ENCODE assay signal across 8 mouse cellular contexts in genomic region chr9:58554056-58554907, GRCm38 (mm10). TPM values are rescaled to one million over a fixed set of nuclear protein-coding genes. Genes with fewer than 3 reads are reported as not detected.
DNase-seq lines count a peak whose midpoint lies in the region; ATAC-seq and TF ChIP-seq lines count a peak whose summit lies in the region.

No protein-coding gene starts in this region.

- no peak overlapping the region for H3K27ac ChIP-seq in kidney, adult 2 months (ENCODE audit: insufficient read depth, low read depth, low read length)
- H3K27ac ChIP-seq in ES-E14 (ENCODE audit: insufficient read depth, low read depth, low read length, poor library complexity, severe bottlenecking) = no peak overlapping the region
- peak overlapping the region; percentile 98 for H3K27ac ChIP-seq in embryonic facial prominence, embryonic 13.5 days
- peak overlapping the region; percentile 92 for H3K27ac ChIP-seq in intestine, embryonic 15.5 days
- H3K27ac ChIP-seq in neural tube, embryonic 12.5 days = peak overlapping the region; percentile 93

- no peak for TF ChIP-seq CTCF in kidney, adult 2 months (conservative IDR thresholded peaks at IDR 0.05; ENCODE audit: insufficient read depth, insufficient read length, low read depth, low read length)

- in situ Hi-C loops in ES-E14 (cut with MboI; ENCODE audit: low sequenced_read_pairs in 2 of 2, unreplicated experiment in 2 of 2) = no loop called here

- no peak for DNase-seq in kidney, adult 2 months
- DNase-seq in kidney, postnatal 4 days = no peak
- DNase-seq in ES-E14 (ENCODE audit: low read depth, low spot score) = no peak
- no peak for DNase-seq in ovary, postnatal 14 days (ENCODE audit: low spot score)
- DNase-seq in spleen, postnatal 4 days (ENCODE audit: low spot score in 2 of 2) = no peak

- peak overlapping the region; percentile 76 for H3K4me2 ChIP-seq in embryonic facial prominence, embryonic 13.5 days
- peak overlapping the region; percentile 89 for H3K4me2 ChIP-seq in intestine, embryonic 15.5 days (replicated peaks)
- H3K4me2 ChIP-seq in neural tube, embryonic 12.5 days (replicated peaks) = peak overlapping the region; percentile 86

- peak overlapping the region; percentile 53 for H3K4me3 ChIP-seq in kidney, adult 2 months (ENCODE audit: insufficient read depth, low read depth, low read length)
- H3K4me3 ChIP-seq in ES-E14 (ENCODE audit: insufficient read depth in 1 of 2, low read depth in 1 of 2, low read length in 2 of 2, poor library complexity in 1 of 2, severe bottlenecking in 1 of 2) = peak overlapping the region; percentile 76 to 86
- H3K4me3 ChIP-seq in embryonic facial prominence, embryonic 13.5 days = peak overlapping the region; percentile 87
- H3K4me3 ChIP-seq in intestine, embryonic 15.5 days (replicated peaks) = peak overlapping the region; percentile 91
- H3K4me3 ChIP-seq in neural tube, embryonic 12.5 days = peak overlapping the region; percentile 82

- ATAC-seq in embryonic facial prominence, embryonic 13.5 days (ENCODE audit: insufficient number of reproducible peaks, insufficient read depth, low FRiP score, low TSS enrichment, low read depth) = no peak
- ATAC-seq in intestine, embryonic 15.5 days = no peak
- ATAC-seq in neural tube, embryonic 12.5 days (ENCODE audit: low FRiP score, low read depth) = peak; percentile 33

- WGBS in kidney, adult 2 months = 27% methylated on average over 23 of the region's 23 CpGs
- 9% methylated on average over 23 of the region's 23 CpGs for WGBS in embryonic facial prominence, embryonic 13.5 days
- 10% methylated on average over 23 of the region's 23 CpGs for WGBS in intestine, embryonic 15.5 days
- WGBS in neural tube, embryonic 12.5 days = 14% methylated on average over 23 of the region's 23 CpGs

- no peaks in the 10 kb centered on the region for H3K4me1 ChIP-seq in kidney, adult 2 months (ENCODE audit: control insufficient read depth, insufficient read depth, low read length)
- peaks cover 13 to 22% of the 10 kb centered on the region in 2 experiments for H3K4me1 ChIP-seq in ES-E14 (ENCODE audit: control insufficient read depth in 2 of 2, insufficient read depth in 2 of 2, low read length in 2 of 2, poor library complexity in 1 of 2)
- peaks cover 44% of the 10 kb centered on the region for H3K4me1 ChIP-seq in embryonic facial prominence, embryonic 13.5 days
- peaks cover 14% of the 10 kb centered on the region; the same call in 1 of the 2 replicates for H3K4me1 ChIP-seq in intestine, embryonic 15.5 days (replicated peaks)
- peaks cover 14% of the 10 kb centered on the region for H3K4me1 ChIP-seq in neural tube, embryonic 12.5 days

- no peaks in the 10 kb centered on the region for H3K36me3 ChIP-seq in kidney, adult 2 months (ENCODE audit: control insufficient read depth, insufficient read depth, low read length)
- H3K36me3 ChIP-seq in ES-E14 (ENCODE audit: control insufficient read depth, insufficient read depth, low read length, poor library complexity, severe bottlenecking) = peaks cover 3% of the 10 kb centered on the region; the same call in 1 of the 2 replicates
- no peaks in the 10 kb centered on the region for H3K36me3 ChIP-seq in embryonic facial prominence, embryonic 13.5 days
- H3K36me3 ChIP-seq in intestine, embryonic 15.5 days = no peaks in the 10 kb centered on the region
- 0 out of 2 replicates have a peak, but pooled peaks cover 3% of the 10 kb centered on the region for H3K36me3 ChIP-seq in neural tube, embryonic 12.5 days

- no peaks in the 10 kb centered on the region for H3K9me3 ChIP-seq in ES-E14 (ENCODE audit: control insufficient read depth, insufficient read depth, low read depth, low read length)
- no peaks in the 10 kb centered on the region for H3K9me3 ChIP-seq in embryonic facial prominence, embryonic 13.5 days
- no peaks in the 10 kb centered on the region for H3K9me3 ChIP-seq in intestine, embryonic 15.5 days
- H3K9me3 ChIP-seq in neural tube, embryonic 12.5 days = no peaks in the 10 kb centered on the region

- no peaks in the 10 kb centered on the region for H3K27me3 ChIP-seq in kidney, adult 2 months (replicated peaks; ENCODE audit: control insufficient read depth, insufficient read depth, low read length)
- no peaks in the 10 kb centered on the region for H3K27me3 ChIP-seq in embryonic facial prominence, embryonic 13.5 days
- no peaks in the 10 kb centered on the region for H3K27me3 ChIP-seq in intestine, embryonic 15.5 days (replicated peaks)
- no peaks in the 10 kb centered on the region for H3K27me3 ChIP-seq in neural tube, embryonic 12.5 days (replicated peaks)

- TF ChIP-seq POLR2A in kidney, adult 2 months (IDR thresholded peaks at IDR 0.05; ENCODE audit: low read depth, low read length) = no peak

- H3K9ac ChIP-seq in ES-E14 (ENCODE audit: insufficient read depth, low read depth, low read length, poor library complexity, severe bottlenecking) = peak overlapping the region; percentile 84
- H3K9ac ChIP-seq in embryonic facial prominence, embryonic 13.5 days = peak overlapping the region; percentile 98
- H3K9ac ChIP-seq in intestine, embryonic 15.5 days = peak overlapping the region; percentile 96
- H3K9ac ChIP-seq in neural tube, embryonic 12.5 days = peak overlapping the region; percentile 96

TF ChIP-seq in ES-E14, 5 proteins besides CTCF, POLR2A, EP300 and RAD21:
- TF ChIP-seq ZC3H11A (IDR thresholded peaks at IDR 0.05; ENCODE audit: borderline replicate concordance, low read depth, low read length) (no peak), CHD2 (IDR thresholded peaks at IDR 0.05; ENCODE audit: low read depth, low read length) (no peak), HCFC1 (IDR thresholded peaks at IDR 0.05; ENCODE audit: borderline replicate concordance, insufficient read depth, low read length) (no peak; the same call in 1 of the 2 replicates), ZNF384 (IDR thresholded peaks at IDR 0.05; ENCODE audit: low read depth, low read length) (no peak), MAFK (IDR thresholded peaks at IDR 0.05; ENCODE audit: insufficient read depth, low read depth, low read length) (no peak)

RNA-seq across cellular contexts. Expression of gene Cd276, which starts 1.0 kb away (rescaled TPM):
- polyA plus RNA-seq in kidney, adult 2 months (2012; rRNA removed) = 1.3 TPM in 2 replicates
- 23.4 and 41.8 TPM in 2 replicates for total RNA-seq in ES-E14 (2012; rRNA removed)
- 58.4 and 58.6 TPM in 2 replicates for polyA plus RNA-seq in embryonic facial prominence, embryonic 13.5 days (2015; fragmentation: Nextera tagmentation; extraction: Ambion mirVana)
- polyA plus RNA-seq in intestine, embryonic 15.5 days (2015; fragmentation: Nextera tagmentation; extraction: Ambion mirVana) = 22.7 and 23.6 TPM in 2 replicates
- polyA plus RNA-seq in neural tube, embryonic 12.5 days (2016; fragmentation: Nextera tagmentation; extraction: Ambion mirVana) = 39.4 and 42.2 TPM in 2 replicates

RNA-seq across cellular contexts. Expression of gene Nptn, which starts 27.8 kb away (rescaled TPM):
- 450 and 540 TPM in 2 replicates for polyA plus RNA-seq in kidney, adult 2 months (2012; rRNA removed)
- total RNA-seq in ES-E14 (2012; rRNA removed) = 131 and 165 TPM in 2 replicates
- 106 and 130 TPM in 2 replicates for polyA plus RNA-seq in embryonic facial prominence, embryonic 13.5 days (2015; fragmentation: Nextera tagmentation; extraction: Ambion mirVana)
- 119 TPM in 2 replicates for polyA plus RNA-seq in intestine, embryonic 15.5 days (2015; fragmentation: Nextera tagmentation; extraction: Ambion mirVana)
- 86.5 and 91.0 TPM in 2 replicates for polyA plus RNA-seq in neural tube, embryonic 12.5 days (2016; fragmentation: Nextera tagmentation; extraction: Ambion mirVana)

Comparison
In these comparisons a context has a peak if more than half of its experiments do, and no peak if none do; other contexts are left out.
1. H3K27ac ChIP-seq: peak in embryonic facial prominence, embryonic 13.5 days (single experiment), intestine, embryonic 15.5 days (single experiment) and neural tube, embryonic 12.5 days (single experiment); none in kidney, adult 2 months (single experiment) and ES-E14 (single experiment).
2. RNA of gene Cd276, which starts 1.0 kb away (polyA plus RNA-seq): 58.4 to 58.6 TPM in embryonic facial prominence, embryonic 13.5 days, 39.4 to 42.2 TPM in neural tube, embryonic 12.5 days and 22.7 to 23.6 TPM in intestine, embryonic 15.5 days; 1.3 TPM in kidney, adult 2 months; every median in the first group is over 10 times any median in the second.
3. Peak in every context shown above with its lines, with median percentiles within 50 percentile points of each other: H3K4me3 ChIP-seq, H3K9ac ChIP-seq and H3K4me2 ChIP-seq.